Mouse (Mus musculus): Measurements from ENCODE around the gene Zfp536.

Zfp536 gene

GRCm38 (mm10) chr7:37773312-37773702, at the start of gene Zfp536:
Gene Zfp536 (minus strand): TSS chr7:37773641.
- no peak for DNase-seq (ENCODE audit: low spot score)

- DNase-seq (ENCODE audit: low spot score) = no peak
Measured at GRCm38 (mm10) chr7:37820670-37821301, 47.3 kb upstream of the Zfp536 start.

- no peak for DNase-seq (ENCODE audit: low spot score)
Measured at GRCm38 (mm10) chr7:37818631-37819340, 45.3 kb upstream of the Zfp536 start.

- no peak for DNase-seq (ENCODE audit: low spot score)
Measured at GRCm38 (mm10) chr7:37816901-37817300, 43.5 kb upstream of the Zfp536 start.

- no peak for DNase-seq (ENCODE audit: low spot score)
Measured at GRCm38 (mm10) chr7:37814844-37815406, 41.5 kb upstream of the Zfp536 start.

- DNase-seq (ENCODE audit: low spot score) = no peak
Measured at GRCm38 (mm10) chr7:37813676-37814075, 40.2 kb upstream of the Zfp536 start.

- DNase-seq (ENCODE audit: low spot score) = no peak
Measured at GRCm38 (mm10) chr7:37809908-37810307, 36.5 kb upstream of the Zfp536 start.

- DNase-seq (ENCODE audit: low spot score) = no peak
Measured at GRCm38 (mm10) chr7:37809001-37809400, 35.6 kb upstream of the Zfp536 start.

- no peak for DNase-seq (ENCODE audit: low spot score)
Measured at GRCm38 (mm10) chr7:37801160-37801559, 27.7 kb upstream of the Zfp536 start.

- DNase-seq (ENCODE audit: low spot score) = no peak
Measured at GRCm38 (mm10) chr7:37788721-37789120, 15.3 kb upstream of the Zfp536 start.

- peak; percentile 71 for DNase-seq (ENCODE audit: low spot score)
Measured at GRCm38 (mm10) chr7:37775502-37775901, 2.1 kb upstream of the Zfp536 start.

GRCm38 (mm10) chr7:37774463-37774970, 1.1 kb upstream of the Zfp536 start:
- DNase-seq (ENCODE audit: low spot score) = no peak

GRCm38 (mm10) chr7:37773906-37774305, 465 bp upstream of the Zfp536 start:
- DNase-seq (ENCODE audit: low spot score) = no peak

GRCm38 (mm10) chr7:37772376-37773311, 797 bp downstream of the Zfp536 start:
- no peak for DNase-seq (ENCODE audit: low spot score)

- peak; percentile 20 for DNase-seq (ENCODE audit: low spot score)
Measured at GRCm38 (mm10) chr7:37771491-37772375, 1.7 kb downstream of the Zfp536 start.

GRCm38 (mm10) chr7:37770400-37771050, 2.9 kb downstream of the Zfp536 start:
- DNase-seq (ENCODE audit: low spot score) = peak; percentile 70

GRCm38 (mm10) chr7:37769526-37770399, 3.7 kb downstream of the Zfp536 start:
- DNase-seq (ENCODE audit: low spot score) = no peak

GRCm38 (mm10) chr7:37769004-37769403, 4.4 kb downstream of the Zfp536 start:
- no peak for DNase-seq (ENCODE audit: low spot score)

- no peak for DNase-seq (ENCODE audit: low spot score)
Measured at GRCm38 (mm10) chr7:37768310-37768940, 5.0 kb downstream of the Zfp536 start.
